Mouse (Mus musculus) brain, embryonic 14.5 days (tissue): ENCODE measurements at regions not wholly inside any gene's neighbourhood (a gene's known extent, or its start where the extent isn't known, plus 50 kb on each side); places are given as distances from the start of the nearest gene placed in this dataset.

Experiments
- CTCF ChIP-seq: fragments of 200-500 bp; IDR thresholded peaks from 2 replicates; pipeline ENCODE4 v1.5.1; 2012; ENCODE audit warnings: inconsistent platforms, mild to moderate bottlenecking, moderate library complexity, borderline replicate concordance; ENCODE audit not compliant: insufficient read depth, insufficient read length; ENCODE audit errors: extremely low read depth
- POLR2A ChIP-seq: fragments of 200-500 bp; IDR thresholded peaks from 2 replicates; pipeline ENCODE4 v1.6.1; 2012; ENCODE audit warnings: mild to moderate bottlenecking, inconsistent platforms, borderline replicate concordance; ENCODE audit not compliant: poor library complexity, insufficient read depth, insufficient read length, severe bottlenecking; ENCODE audit errors: extremely low read depth

DNA sequence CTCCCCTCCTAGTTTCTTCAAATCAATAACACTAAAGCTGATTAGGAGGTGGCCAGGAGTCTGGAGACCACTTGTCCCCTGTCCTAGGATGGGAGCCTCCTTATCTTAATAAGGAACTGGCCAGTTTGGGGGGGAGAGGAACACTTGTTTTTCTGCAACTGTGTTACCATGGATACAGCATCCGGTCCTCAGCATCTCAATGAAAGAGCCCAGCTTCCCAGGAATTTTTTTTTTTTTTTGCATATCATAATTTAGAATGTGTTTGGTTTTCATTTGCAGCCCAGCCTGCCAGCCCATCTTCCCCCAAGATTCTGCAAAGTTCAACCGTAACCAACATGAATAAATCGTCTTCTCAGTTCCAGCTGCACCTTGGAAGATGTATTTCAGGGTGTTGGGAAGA lies 93.6 kb downstream of the Tmem130 start:
- TF ChIP-seq CTCF (no peak), POLR2A (no peak)
